Mouse (Mus musculus) kidney, adult 2 months (tissue): ENCODE results near the gene Gnb1.

Experiments used
- CTCF ChIP-seq: fragments of 200-500 bp; conservative IDR thresholded peaks from 2 replicates; pipeline ENCODE4 v1.5.1; 2011; ENCODE audit warnings: low read depth, mild to moderate bottlenecking, control low read depth, low read length, moderate library complexity, mixed read lengths; ENCODE audit not compliant: insufficient read depth, insufficient read length
- POLR2A ChIP-seq: fragments of 200-500 bp; IDR thresholded peaks from one replicate; pipeline ENCODE4 v1.6.1; 2011; ENCODE audit warnings: low read depth, low read length, control low read depth

- TF ChIP-seq CTCF (no peak), POLR2A (no peak)
These were observed 25.1 kb upstream of the Gnb1 start for GRCm38 (mm10) chr4:155466080-155466479.
